Mouse (Mus musculus) cerebellum, postnatal 36 days (tissue): ENCODE measurements around the gene Cstad.

Experiments
- DNase-seq, 2 experiments: peaks; one replicate each; pipeline ENCODE4 v3.0.0; 2021 to 2022; ENCODE audit warnings: mixed read lengths in 2 of 2

Gene Cstad

GRCm38 (mm10) chr2:30599621-30600020 is 4.8 kb downstream of the Cstad start:
- DNase-seq, result no peak

- DNase-seq, result peak in 1 of 2 experiments; percentile 41
Observed at GRCm38 (mm10) chr2:30600291-30600690, 5.5 kb downstream of the Cstad start.

GRCm38 (mm10) chr2:30600965-30601841 is 6.4 kb downstream of the Cstad start:
- DNase-seq, result no peak

- DNase-seq, result no peak
Observed at GRCm38 (mm10) chr2:30602451-30602850, 7.6 kb downstream of the Cstad start.

GRCm38 (mm10) chr2:30603731-30604130 is 8.9 kb downstream of the Cstad start:
- DNase-seq, result no peak

- no peak for DNase-seq
Observed at GRCm38 (mm10) chr2:30604880-30605761, 10.3 kb downstream of the Cstad start.

- DNase-seq, result no peak
Observed at GRCm38 (mm10) chr2:30605762-30606051, 10.9 kb downstream of the Cstad start.

- DNase-seq, result no peak
Observed at GRCm38 (mm10) chr2:30606621-30607052, 11.8 kb downstream of the Cstad start.

- no peak for DNase-seq
Observed at GRCm38 (mm10) chr2:30607941-30608340, 13.1 kb downstream of the Cstad start.

- no peak for DNase-seq
Observed at GRCm38 (mm10) chr2:30608690-30609201, 13.9 kb downstream of the Cstad start.

- peak; percentile 51 to 62 for DNase-seq
Observed at GRCm38 (mm10) chr2:30613574-30613973, 18.7 kb downstream of the Cstad start.

- no peak for DNase-seq
Observed at GRCm38 (mm10) chr2:30614151-30614923, 19.5 kb downstream of the Cstad start.

- no peak for DNase-seq
Observed at GRCm38 (mm10) chr2:30615869-30616268, 21.0 kb downstream of the Cstad start.

GRCm38 (mm10) chr2:30616464-30616863 is 21.6 kb downstream of the Cstad start:
- DNase-seq, result no peak

GRCm38 (mm10) chr2:30618487-30619248 is 23.8 kb downstream of the Cstad start:
- no peak for DNase-seq

GRCm38 (mm10) chr2:30623873-30624272 is 29.0 kb downstream of the Cstad start:
- DNase-seq, result no peak

GRCm38 (mm10) chr2:30625296-30625826 is 30.5 kb downstream of the Cstad start:
- no peak for DNase-seq

- DNase-seq, result no peak
Observed at GRCm38 (mm10) chr2:30626058-30626675, 31.3 kb downstream of the Cstad start.

GRCm38 (mm10) chr2:30627338-30627737 is 32.5 kb downstream of the Cstad start:
- DNase-seq, result no peak

GRCm38 (mm10) chr2:30628374-30628773 is 33.5 kb downstream of the Cstad start:
- peak in 1 of 2 experiments; percentile 1 for DNase-seq
